Mouse (Mus musculus) embryonic stem cell, embryonic (primary cell): ENCODE data around the gene Prkca.

ENCODE experiments used
- CTCF ChIA-PET, 4 experiments: fragments of 300-600 bp in 2 of 4; fragments of 350-600 bp in 2 of 4; sonication (Branson Sonifier 250); formaldehyde crosslinking; loops; one replicate each; lab custom pipeline; 2022; ENCODE audit warnings: inconsistent platforms in 2 of 4; lab: Charles Lee
- POLR2A ChIA-PET, 4 experiments: fragments of 300-600 bp in 2 of 4; fragments of 350-600 bp in 2 of 4; sonication (Branson Sonifier 250); formaldehyde crosslinking; loops; one replicate each; lab custom pipeline; 2022; ENCODE audit warnings: antibody characterized with exemption in 4 of 4, inconsistent platforms in 1 of 4; lab: Charles Lee

Gene Prkca

GRCm38 (mm10) chr11:108143739-108144138, 200.0 kb downstream of the Prkca start:
- ChIA-PET POLR2A (no interaction called here), CTCF (interaction anchor here in 1 of 4 experiments (0.6 kb wide), 1 partner anchor 278 kb away, joined by 3 read pairs; no protein-coding TSS in a partner anchor)

- POLR2A ChIA-PET, result interaction anchor here in 2 of 4 experiments (0.7 to 1.0 kb wide), 3 partner anchors 14 to 1817 kb away, joined by 3 to 4 read pairs (median 3); no protein-coding TSS in a partner anchor
- CTCF ChIA-PET, result interaction anchor here in 1 of 4 experiments (0.7 kb wide), 1 partner anchor 149 kb away, joined by 3 read pairs; no protein-coding TSS in a partner anchor
These were observed 203.7 kb downstream of the Prkca start for GRCm38 (mm10) chr11:108140028-108140427.

- POLR2A ChIA-PET, result no interaction called here
- CTCF ChIA-PET, result interaction anchor here in 1 of 4 experiments (0.6 to 1.6 kb wide), 4 partner anchors 24 to 217 kb away, joined by 3 to 6 read pairs (median 3); no protein-coding TSS in a partner anchor
These were observed 207.4 kb downstream of the Prkca start for GRCm38 (mm10) chr11:108136341-108136740.

GRCm38 (mm10) chr11:108135407-108136159, 208.1 kb downstream of the Prkca start:
- CTCF ChIA-PET, result interaction anchor here in 3 of 4 experiments (0.5 to 1.6 kb wide), 7 partner anchors 11 to 240 kb away, joined by 3 to 6 read pairs (median 3); no protein-coding TSS in a partner anchor
- POLR2A ChIA-PET, result interaction anchor here in 1 of 4 experiments (0.6 kb wide), 1 partner anchor 288 kb away, joined by 3 read pairs; no protein-coding TSS in a partner anchor

GRCm38 (mm10) chr11:108128593-108128992, 215.1 kb downstream of the Prkca start:
- POLR2A ChIA-PET, result no interaction called here
- CTCF ChIA-PET, result interaction anchor here in 1 of 4 experiments (0.5 to 0.6 kb wide), 2 partner anchors 253 to 433 kb away, joined by 3 to 4 read pairs; no protein-coding TSS in a partner anchor

- CTCF ChIA-PET, result interaction anchor here in 1 of 4 experiments (0.5 kb wide), 1 partner anchor 433 kb away, joined by 3 read pairs; no protein-coding TSS in a partner anchor
- POLR2A ChIA-PET, result no interaction called here
These were observed 215.8 kb downstream of the Prkca start for GRCm38 (mm10) chr11:108127908-108128307.

GRCm38 (mm10) chr11:108122486-108122885, 221.2 kb downstream of the Prkca start:
- ChIA-PET CTCF (interaction anchor here in 1 of 4 experiments (0.6 kb wide), 1 partner anchor 301 kb away, joined by 3 read pairs; no protein-coding TSS in a partner anchor), POLR2A (no interaction called here)

GRCm38 (mm10) chr11:108120708-108121107, 223.0 kb downstream of the Prkca start:
- CTCF ChIA-PET, result interaction anchor here in 1 of 4 experiments (0.5 kb wide), 1 partner anchor 11 kb away, joined by 7 read pairs; no protein-coding TSS in a partner anchor
- POLR2A ChIA-PET, result no interaction called here

GRCm38 (mm10) chr11:108119785-108120184, 223.9 kb downstream of the Prkca start:
- ChIA-PET POLR2A (no interaction called here), CTCF (no interaction called here)

GRCm38 (mm10) chr11:108118814-108119213, 224.9 kb downstream of the Prkca start:
- ChIA-PET CTCF (no interaction called here), POLR2A (no interaction called here)

- ChIA-PET POLR2A (no interaction called here), CTCF (no interaction called here)
These were observed 225.5 kb downstream of the Prkca start for GRCm38 (mm10) chr11:108118221-108118620.

- POLR2A ChIA-PET, result no interaction called here
These were observed 226.2 kb downstream of the Prkca start for GRCm38 (mm10) chr11:108117360-108118050.

GRCm38 (mm10) chr11:108114091-108114490, 229.6 kb downstream of the Prkca start:
- ChIA-PET CTCF (interaction anchor here in 2 of 4 experiments (0.6 to 0.9 kb wide), 3 partner anchors 255 to 1079 kb away, joined by 3 to 4 read pairs (median 4); no protein-coding TSS in a partner anchor), POLR2A (interaction anchor here in 2 of 4 experiments (0.7 to 1.0 kb wide), 2 partner anchors 228 to 805 kb away, joined by 3 to 6 read pairs; no protein-coding TSS in a partner anchor)

More at GRCm38 (mm10) chr11:108117360-108118050, 226.2 kb downstream of the Prkca start:
- CTCF ChIA-PET, result no interaction called here

GRCm38 (mm10) chr11:108112437-108112836, 231.3 kb downstream of the Prkca start:
- ChIA-PET POLR2A (no interaction called here), CTCF (no interaction called here)

GRCm38 (mm10) chr11:108104085-108104484, 239.6 kb downstream of the Prkca start:
- POLR2A ChIA-PET, result interaction anchor here in 2 of 4 experiments (0.6 to 1.6 kb wide), 2 partner anchors 12 to 1945 kb away, joined by 3 to 9 read pairs; no protein-coding TSS in a partner anchor
- CTCF ChIA-PET, result interaction anchor here in 1 of 4 experiments (0.9 kb wide), 1 partner anchor 12 kb away, joined by 3 read pairs; no protein-coding TSS in a partner anchor

- ChIA-PET CTCF (no interaction called here), POLR2A (no interaction called here)
These were observed 242.3 kb downstream of the Prkca start for GRCm38 (mm10) chr11:108101280-108101950.

- ChIA-PET POLR2A (no interaction called here), CTCF (no interaction called here)
These were observed 245.4 kb downstream of the Prkca start for GRCm38 (mm10) chr11:108098306-108098705.

- ChIA-PET POLR2A (no interaction called here), CTCF (no interaction called here)
These were observed 248.9 kb downstream of the Prkca start for GRCm38 (mm10) chr11:108094796-108095195.
